Mouse (Mus musculus) kidney, adult 8-10 months (tissue): Measurements from ENCODE around the gene Rps6kb1.

Source experiments
- DNase-seq, 2 experiments: peaks; one replicate each; pipeline ENCODE4 v3.0.0; 2022

Gene Rps6kb1

DNA sequence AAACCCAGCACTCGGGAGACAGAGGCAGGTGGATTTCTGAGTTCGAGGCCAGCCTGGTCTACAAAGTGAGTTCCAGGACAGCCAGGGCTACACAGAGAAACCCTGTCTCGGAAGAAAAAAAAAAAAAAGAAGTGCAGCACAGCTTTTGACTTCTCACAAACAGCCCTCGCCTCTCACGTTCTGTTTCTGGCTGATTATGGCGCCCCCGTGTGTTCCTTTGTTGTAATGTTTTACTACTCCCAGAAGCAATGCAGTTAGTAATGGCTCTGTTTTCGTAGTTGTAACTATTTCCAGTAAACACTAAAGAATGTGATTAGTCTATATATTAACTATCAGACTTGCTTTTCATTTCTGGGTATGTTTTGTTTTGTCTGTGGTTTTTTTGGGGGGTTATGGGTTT, 80.3 kb downstream of the Rps6kb1 start:
- DNase-seq = peak; percentile 24 to 52

GRCm38 (mm10) chr11:86462579-86462978, 82.0 kb downstream of the Rps6kb1 start:
- DNase-seq = no peak

DNA sequence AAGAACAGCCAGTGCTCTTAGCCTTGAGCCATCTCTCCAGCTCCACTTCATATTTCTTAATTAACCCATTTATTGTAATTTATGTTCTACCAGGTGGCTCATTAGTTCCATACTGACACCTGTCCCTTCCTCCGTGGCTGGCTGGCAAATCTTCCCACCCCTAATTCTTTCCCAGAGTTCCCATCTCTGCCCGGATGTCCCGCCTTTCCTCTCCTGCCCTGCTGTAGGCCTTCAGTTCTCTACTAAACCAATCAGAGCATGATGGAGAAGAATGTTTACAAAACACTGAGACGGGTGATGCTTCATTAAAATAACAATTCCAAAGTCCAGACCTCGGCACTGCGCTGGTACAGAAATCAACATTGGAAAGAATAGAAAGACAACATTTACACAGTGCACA, 85.7 kb downstream of the Rps6kb1 start:
- no peak for DNase-seq

DNA sequence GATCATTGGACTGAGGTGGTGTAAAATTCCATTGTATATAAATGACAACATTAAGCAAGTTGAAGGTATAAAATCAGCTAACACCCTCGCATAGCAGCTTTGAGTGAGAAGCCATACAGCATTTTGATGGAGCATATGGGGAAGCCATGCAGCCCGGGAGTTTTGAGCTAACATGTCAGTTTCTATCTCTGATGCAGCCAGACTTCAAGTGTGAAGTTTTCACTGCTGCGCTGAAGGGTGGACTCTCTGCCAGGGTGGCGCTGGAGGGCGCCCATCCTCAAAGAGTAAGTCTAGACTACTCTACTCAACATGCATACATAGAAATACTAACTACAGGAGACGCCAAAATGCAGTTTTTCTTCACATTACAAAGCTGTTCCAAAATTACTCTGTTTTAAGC, 87.1 kb downstream of the Rps6kb1 start:
- no peak for DNase-seq

GRCm38 (mm10) chr11:86453991-86454390, 90.6 kb downstream of the Rps6kb1 start:
- DNase-seq = no peak
